Mouse (Mus musculus): ENCODE measurements at regions not wholly inside any gene's neighbourhood (a gene's known extent, or its start where the extent isn't known, plus 50 kb on each side); places are given as distances from the start of the nearest gene placed in this dataset.

GRCm38 (mm10) chr1:167914982-167915561 lies 226.0 kb downstream of the Lmx1a start:
- TF ChIP-seq CTCF (IDR thresholded peaks at IDR 0.05; ENCODE audit: low read depth) (peak; percentile 67), EP300 (IDR thresholded peaks at IDR 0.05; ENCODE audit: low read depth) (no peak)
